Mouse (Mus musculus) urinary bladder, adult 2 months (tissue): Measurements from ENCODE around the gene Acadm. TPM values are rescaled to one million over a fixed set of nuclear protein-coding genes. Genes with fewer than 3 reads are reported as not detected.

Experiments used
- DNase-seq: peaks from one replicate; pipeline ENCODE4 v3.0.0; 2022; ENCODE audit warnings: low spot score
- polyA plus RNA-seq: library from polyadenylated mRNA; depleted of rRNA; stranded (reverse); fragments of >200 nt; gene quantifications from 2 replicates; pipeline ENCODE4 v1.2.3, GENCODE M21; 2012; rRNA removed

The Acadm gene
- polyA plus RNA-seq, 1 experiment, result 111 TPM

DNA sequence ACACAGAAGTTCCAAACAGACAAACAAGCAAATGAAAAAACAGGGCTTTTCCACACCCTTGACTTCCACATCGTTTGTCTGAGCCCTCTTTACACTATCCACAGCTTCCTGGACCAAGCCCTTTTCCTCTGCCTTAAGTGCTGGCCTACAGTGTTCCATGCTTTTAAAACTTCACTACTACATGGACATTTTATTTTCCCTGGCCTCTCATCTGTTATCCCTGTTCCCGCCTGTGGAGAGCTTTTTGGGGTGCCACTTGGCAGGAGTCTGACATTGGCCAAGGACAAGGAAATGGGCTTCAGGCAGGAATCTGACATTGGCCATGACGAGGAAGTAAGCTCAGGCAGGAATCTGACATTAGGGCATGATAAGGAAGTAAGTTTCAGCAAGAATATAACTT lies 41.8 kb downstream of the Acadm start:
- DNase-seq, result no peak

GRCm38 (mm10) chr3:153901904-153902303 lies 42.5 kb downstream of the Acadm start:
- no peak for DNase-seq

- DNase-seq, result no peak
Observed at GRCm38 (mm10) chr3:153897216-153897615, 47.2 kb downstream of the Acadm start.

DNA sequence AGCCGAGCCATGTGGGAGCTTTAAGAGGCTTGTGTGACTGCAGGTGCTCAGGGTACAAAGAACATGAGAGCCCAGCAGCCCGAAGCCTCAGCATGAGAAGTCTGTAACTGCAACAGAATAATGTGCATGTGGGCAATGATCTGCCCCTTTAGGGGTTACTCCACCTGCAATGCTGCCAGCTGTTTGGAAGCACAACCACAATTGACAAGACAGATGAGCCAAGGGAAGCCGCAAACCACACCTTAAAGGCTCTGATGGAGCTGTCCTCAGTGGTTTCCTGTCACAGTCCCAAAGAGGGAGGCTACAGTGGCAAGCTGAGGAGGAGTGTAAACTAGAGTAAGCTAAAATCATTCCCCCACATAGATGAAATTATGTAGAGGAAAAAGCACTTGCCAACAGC lies 49.0 kb downstream of the Acadm start:
- DNase-seq, result no peak

GRCm38 (mm10) chr3:153889188-153889781 lies 55.1 kb downstream of the Acadm start:
- DNase-seq, result no peak

GRCm38 (mm10) chr3:153888141-153888540 lies 56.3 kb downstream of the Acadm start:
- DNase-seq, result no peak

DNA sequence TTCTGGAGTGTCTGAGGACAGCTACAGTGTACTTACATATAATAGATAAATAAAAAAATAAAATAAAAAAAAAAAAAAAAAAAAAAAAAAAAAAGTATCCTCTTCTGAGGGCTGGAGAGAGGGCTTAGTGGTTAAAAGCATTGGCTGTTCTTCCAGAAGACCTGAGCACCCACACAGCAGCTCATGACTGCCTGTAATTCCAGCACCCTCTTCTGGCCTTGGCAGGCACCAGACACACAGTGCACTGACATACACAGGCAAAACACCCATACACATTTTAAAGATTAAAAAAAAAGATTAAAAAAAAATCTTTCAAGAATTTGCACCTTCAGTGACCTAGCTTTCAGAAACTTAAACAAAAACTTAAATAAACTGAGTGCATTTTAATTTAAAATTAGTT lies 58.1 kb downstream of the Acadm start:
- no peak for DNase-seq

Other genes with a start within 250 kb of the Acadm start
- 2.9 and 4.3 TPM in 2 replicates for gene St6galnac3, start 219.5 kb downstream of the Acadm start, polyA plus RNA-seq
- 0.11 TPM in 1 of 2 replicates, not detected in the other for gene Asb17, start 100.4 kb downstream of the Acadm start, polyA plus RNA-seq
- gene Msh4, start 38.5 kb downstream of the Acadm start, polyA plus RNA-seq, result 0.03 TPM in 1 of 2 replicates, not detected in the other
- 60.8 and 74.4 TPM in 2 replicates for gene Rabggtb, start 31.6 kb downstream of the Acadm start, polyA plus RNA-seq
- gene Slc44a5, start 28.8 kb upstream of the Acadm start, polyA plus RNA-seq, result 0.09 and 0.12 TPM in 2 replicates